Mouse (Mus musculus): ENCODE results near the gene Gmppa. TPM values are rescaled to one million over a fixed set of nuclear protein-coding genes. Genes with fewer than 3 reads are reported as not detected.

Gene Gmppa
- polyA plus RNA-seq, 1 experiment, result 82.4 TPM

DNA sequence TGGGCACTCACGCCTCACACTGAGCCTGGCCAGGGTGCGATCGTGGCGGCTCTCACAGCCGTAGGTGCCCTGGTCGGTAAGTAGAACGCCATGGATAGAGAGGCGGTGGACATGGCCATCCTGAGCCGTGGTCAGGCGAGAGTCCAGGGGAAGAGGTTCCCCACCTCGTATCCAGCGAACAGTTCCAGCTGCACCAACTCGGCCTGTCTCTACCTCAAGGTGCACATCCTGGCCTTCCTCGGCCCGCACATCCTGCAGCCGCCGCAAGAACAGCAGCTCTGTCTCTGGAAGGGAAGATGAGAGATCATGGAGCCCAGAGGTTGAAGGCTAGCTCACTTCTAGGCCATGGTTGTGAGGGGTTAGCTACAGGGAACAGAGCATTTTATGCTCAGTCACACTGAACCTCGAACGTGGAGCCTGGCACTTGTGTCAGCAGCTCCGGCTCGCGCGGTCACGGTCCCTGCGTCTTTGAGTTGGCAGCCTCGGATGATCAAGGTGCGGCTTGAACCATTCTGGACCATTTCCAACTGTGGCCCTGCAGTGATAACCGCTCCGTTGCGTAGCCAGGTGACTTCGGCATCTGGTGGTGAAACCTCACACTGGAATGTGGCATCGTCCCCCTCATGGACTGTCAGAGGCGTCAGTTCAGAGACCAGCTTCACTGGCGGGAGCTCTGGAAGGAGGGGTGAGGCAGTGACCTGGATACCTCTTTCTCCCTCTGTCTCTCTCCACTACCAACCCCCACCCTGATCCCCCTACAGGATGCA is 55.2 kb downstream of the Gmppa start:
- H3K27ac ChIP-seq (ENCODE audit: insufficient read depth, low read depth, low read length), result no peak overlapping the region
- no peak for TF ChIP-seq CTCF (conservative IDR thresholded peaks at IDR 0.05; ENCODE audit: insufficient read depth, insufficient read length, low read depth, low read length)
- TF ChIP-seq POLR2A (IDR thresholded peaks at IDR 0.05; ENCODE audit: low read depth, low read length), result no peak
- no peaks in the 10 kb centered on the region for H3K36me3 ChIP-seq (ENCODE audit: control insufficient read depth, insufficient read depth, low read length)
- no peaks in the 10 kb centered on the region for H3K27me3 ChIP-seq (replicated peaks; ENCODE audit: control insufficient read depth, insufficient read depth, low read length)
- H3K4me3 ChIP-seq (ENCODE audit: insufficient read depth, low read depth, low read length), result no peak overlapping the region
- WGBS, result 93% methylated on average over 34 of the region's 34 CpGs
- no peak for DNase-seq
- peaks cover 8% of the 10 kb centered on the region for H3K4me1 ChIP-seq (ENCODE audit: control insufficient read depth, insufficient read depth, low read length)

- DNase-seq, result no peak
- H3K4me3 ChIP-seq (ENCODE audit: insufficient read depth, low read depth, low read length), result no peak overlapping the region
- no peak for TF ChIP-seq CTCF (conservative IDR thresholded peaks at IDR 0.05; ENCODE audit: insufficient read depth, insufficient read length, low read depth, low read length)
- no peak for TF ChIP-seq POLR2A (IDR thresholded peaks at IDR 0.05; ENCODE audit: low read depth, low read length)
- H3K4me1 ChIP-seq (ENCODE audit: control insufficient read depth, insufficient read depth, low read length), result no peaks in the 10 kb centered on the region
- H3K27ac ChIP-seq (ENCODE audit: insufficient read depth, low read depth, low read length), result no peak overlapping the region
- no peaks in the 10 kb centered on the region for H3K27me3 ChIP-seq (replicated peaks; ENCODE audit: control insufficient read depth, insufficient read depth, low read length)
- no peaks in the 10 kb centered on the region for H3K36me3 ChIP-seq (ENCODE audit: control insufficient read depth, insufficient read depth, low read length)
- WGBS, result 89% methylated on average over 24 of the region's 24 CpGs
Observed at GRCm38 (mm10) chr1:75492579-75493170, 56.9 kb downstream of the Gmppa start.

Other genes starting within 250 kb of the Gmppa start
- gene Ankzf1, start 243.8 kb upstream of the Gmppa start, polyA plus RNA-seq (2012; rRNA removed), result 14.5 and 17.0 TPM in 2 replicates
- gene Atg9a, start 243.7 kb upstream of the Gmppa start, polyA plus RNA-seq (2012; rRNA removed), result 67.5 and 86.5 TPM in 2 replicates
- gene Glb1l, start 225.1 kb upstream of the Gmppa start, polyA plus RNA-seq (2012; rRNA removed), result 118 and 146 TPM in 2 replicates
- 254 and 277 TPM in 2 replicates for gene Stk16, start 225.1 kb upstream of the Gmppa start, polyA plus RNA-seq (2012; rRNA removed)
- gene Tuba4a, start 216.1 kb upstream of the Gmppa start, polyA plus RNA-seq (2012; rRNA removed), result 213 and 301 TPM in 2 replicates
- not detected in 2 replicates for gene A630095N17Rik, start 203.8 kb upstream of the Gmppa start, polyA plus RNA-seq (2012; rRNA removed)
- gene Dnajb2, start 199.5 kb upstream of the Gmppa start, polyA plus RNA-seq (2012; rRNA removed), result 41.1 and 42.6 TPM in 2 replicates
- 0.53 and 0.81 TPM in 2 replicates for gene Ptprn, start 171.4 kb upstream of the Gmppa start, polyA plus RNA-seq (2012; rRNA removed)
- 0.24 and 0.41 TPM in 2 replicates for gene Resp18, start 157.5 kb upstream of the Gmppa start, polyA plus RNA-seq (2012; rRNA removed)
- 117 and 124 TPM in 2 replicates for gene Dnpep, start 117.9 kb upstream of the Gmppa start, polyA plus RNA-seq (2012; rRNA removed)
- 17.0 and 32.1 TPM in 2 replicates for gene Des, start 75.6 kb upstream of the Gmppa start, polyA plus RNA-seq (2012; rRNA removed)
- 34.6 and 43.9 TPM in 2 replicates for gene Speg, start 60.6 kb upstream of the Gmppa start, polyA plus RNA-seq (2012; rRNA removed)
- 0.05 and 0.08 TPM in 2 replicates for gene Asic4, start 14.5 kb downstream of the Gmppa start, polyA plus RNA-seq (2012; rRNA removed)
- gene Chpf, start 43.4 kb downstream of the Gmppa start, polyA plus RNA-seq (2012; rRNA removed), result 31.6 and 51.9 TPM in 2 replicates
- 1.3 and 1.8 TPM in 2 replicates for gene Tmem198, start 43.6 kb downstream of the Gmppa start, polyA plus RNA-seq (2012; rRNA removed)
- gene Obsl1, start 70.5 kb downstream of the Gmppa start, polyA plus RNA-seq (2012; rRNA removed), result 6.4 and 8.9 TPM in 2 replicates
- 3.9 and 6.5 TPM in 2 replicates for gene Inha, start 71.1 kb downstream of the Gmppa start, polyA plus RNA-seq (2012; rRNA removed)
- 15.5 and 21.0 TPM in 2 replicates for gene Stk11ip, start 85.6 kb downstream of the Gmppa start, polyA plus RNA-seq (2012; rRNA removed)
- gene Slc4a3, start 110.3 kb downstream of the Gmppa start, polyA plus RNA-seq (2012; rRNA removed), result 14.2 and 28.7 TPM in 2 replicates

Measured in kidney, adult 2 months (tissue).